Mouse (Mus musculus) CD8-positive naive resting alpha-beta T cell, adult 2 months (primary cell): ENCODE measurements around the gene Mtf1.

ENCODE experiments used
- DNase-seq, 2 experiments: peaks; one replicate each; pipeline ENCODE4 v3.0.0; 2022; ENCODE audit warnings: low read depth in 2 of 2, low spot score in 2 of 2

The Mtf1 gene

GRCm38 (mm10) chr4:124850933-124851658 is 49.2 kb downstream of the Mtf1 start, which contains the start of gene 1110065P20Rik:
Gene 1110065P20Rik (minus strand): TSS chr4:124851196.
- DNase-seq, result peak; percentile 41 to 42

- DNase-seq, result no peak
These were observed 54.4 kb downstream of the Mtf1 start for GRCm38 (mm10) chr4:124856294-124856693.

GRCm38 (mm10) chr4:124858370-124858769 is 56.5 kb downstream of the Mtf1 start:
- no peak for DNase-seq

GRCm38 (mm10) chr4:124860446-124860845 is 58.5 kb downstream of the Mtf1 start:
- DNase-seq, result no peak

- DNase-seq, result no peak
These were observed 59.6 kb downstream of the Mtf1 start, which contains the start of gene Maneal for GRCm38 (mm10) chr4:124861283-124862188. Gene Maneal (minus strand): TSS chr4:124862171.

GRCm38 (mm10) chr4:124872719-124873118 is 70.8 kb downstream of the Mtf1 start:
- DNase-seq, result no peak

- DNase-seq, result no peak
These were observed 78.7 kb downstream of the Mtf1 start, which contains the start of gene Epha10 for GRCm38 (mm10) chr4:124880599-124880998. Gene Epha10 (plus strand): TSS chr4:124880899.

- no peak for DNase-seq
These were observed 79.5 kb downstream of the Mtf1 start for GRCm38 (mm10) chr4:124881341-124881908.

GRCm38 (mm10) chr4:124882151-124882729 is 80.3 kb downstream of the Mtf1 start:
- no peak for DNase-seq

GRCm38 (mm10) chr4:124888702-124889101 is 86.8 kb downstream of the Mtf1 start:
- DNase-seq, result no peak

GRCm38 (mm10) chr4:124889935-124890334 is 88.0 kb downstream of the Mtf1 start:
- no peak for DNase-seq

GRCm38 (mm10) chr4:124890831-124891230 is 88.9 kb downstream of the Mtf1 start:
- no peak for DNase-seq

GRCm38 (mm10) chr4:124893769-124894168 is 91.9 kb downstream of the Mtf1 start:
- DNase-seq, result no peak

- DNase-seq, result no peak
These were observed 92.9 kb downstream of the Mtf1 start for GRCm38 (mm10) chr4:124894508-124895428.

GRCm38 (mm10) chr4:124898428-124898827 is 96.5 kb downstream of the Mtf1 start:
- DNase-seq, result no peak
